ENCODE assay signal across 9 mouse cellular contexts in the genomic region with DNA sequence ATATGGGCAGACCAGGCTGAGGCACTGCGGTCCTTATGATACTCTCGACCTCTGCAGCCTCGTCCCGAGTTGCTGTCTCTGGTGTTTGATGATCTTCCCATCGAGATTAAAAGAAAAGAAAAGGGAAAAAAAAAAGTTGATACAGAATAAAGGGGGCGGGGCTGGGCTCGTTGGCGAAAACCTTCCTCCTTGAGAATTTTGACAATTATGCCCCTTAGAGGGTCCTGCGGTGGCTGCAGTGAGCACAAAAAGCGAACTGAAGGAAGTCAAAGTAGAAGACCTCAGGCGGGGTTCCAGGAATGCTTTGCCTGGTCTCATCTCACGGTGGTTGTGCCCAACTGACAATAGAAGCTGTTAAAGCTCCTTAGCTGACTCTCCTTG. TPM values are rescaled to one million over a fixed set of nuclear protein-coding genes. Genes with fewer than 3 reads are reported as not detected.
DNase-seq lines count a peak whose midpoint lies in the region; ATAC-seq and TF ChIP-seq lines count a peak whose summit lies in the region.
"Had no signal": no experiment of that assay in that cellular context is flagged by ENCODE, and none has a peak within 500 bp of the region (broad histone marks: within the 10 kb centered on the region; RNA-seq: fewer than 3 reads in every experiment).

No protein-coding gene starts in this region.

- H3K27me3 ChIP-seq in embryonic facial prominence, embryonic 12.5 days, result no peaks in the 10 kb centered on the region
- H3K27me3 ChIP-seq in hindbrain, postnatal 0 days (ENCODE audit: insufficient read depth, low read length), result no peaks in the 10 kb centered on the region
- no peaks in the 10 kb centered on the region for H3K27me3 ChIP-seq in myocyte (ENCODE audit: control insufficient read depth, insufficient read depth, insufficient read length)

- peaks cover 6% of the 10 kb centered on the region for H3K4me1 ChIP-seq in lung, adult 2 months (ENCODE audit: control insufficient read depth, insufficient read depth, low read length)
- H3K4me1 ChIP-seq in embryonic facial prominence, embryonic 12.5 days, result peaks cover 24% of the 10 kb centered on the region
- peaks cover 31% of the 10 kb centered on the region for H3K4me1 ChIP-seq in hindbrain, postnatal 0 days (ENCODE audit: insufficient read depth, low read length)

- peak overlapping the region; percentile 80 for H3K9ac ChIP-seq in embryonic facial prominence, embryonic 12.5 days
- peak overlapping the region; percentile 91 for H3K9ac ChIP-seq in hindbrain, postnatal 0 days (replicated peaks; ENCODE audit: low read length)

- no peak for ATAC-seq in embryonic facial prominence, embryonic 12.5 days (ENCODE audit: insufficient number of reproducible peaks, insufficient read depth, low FRiP score, low TSS enrichment)
- ATAC-seq in hindbrain, postnatal 0 days, result no peak

- under 1% methylated on average over 12 of the region's 12 CpGs for WGBS in lung, adult 2 months
- 2% methylated on average over 12 of the region's 12 CpGs for WGBS in embryonic facial prominence, embryonic 12.5 days
- WGBS in hindbrain, postnatal 0 days, result under 1% methylated on average over 12 of the region's 12 CpGs

- peak overlapping the region; percentile 99 for H3K4me2 ChIP-seq in embryonic facial prominence, embryonic 12.5 days (replicated peaks)
- H3K4me2 ChIP-seq in hindbrain, postnatal 0 days (ENCODE audit: low read depth, low read length), result peak overlapping the region; percentile 75
- peak overlapping the region; percentile 95 for H3K4me2 ChIP-seq in myocyte (ENCODE audit: low read depth)

- peak overlapping the region; percentile 47 for H3ac ChIP-seq in myocyte (ENCODE audit: control insufficient read depth, insufficient read length)

- H3K27ac ChIP-seq in embryonic facial prominence, embryonic 12.5 days, result peak overlapping the region; percentile 94
- peak overlapping the region; percentile 87 for H3K27ac ChIP-seq in hindbrain, postnatal 0 days

- no peak for DNase-seq in lung, adult 2 months
- DNase-seq in lung, postnatal 14 days, result no peak
- no peak for DNase-seq in hindbrain, postnatal 0 days (ENCODE audit: low spot score)
- no peak for DNase-seq in ovary, postnatal 14 days (ENCODE audit: low spot score)
- DNase-seq in gastrocnemius, adult 8-10 months (ENCODE audit: low spot score in 2 of 2), result no peak
- no peak for DNase-seq in embryo, embryonic 10 days (ENCODE audit: low spot score)

- H3K9me3 ChIP-seq in embryonic facial prominence, embryonic 12.5 days, result no peaks in the 10 kb centered on the region
- no peaks in the 10 kb centered on the region for H3K9me3 ChIP-seq in hindbrain, postnatal 0 days (ENCODE audit: low read length)

- no peak for TF ChIP-seq CTCF in lung, adult 2 months (IDR thresholded peaks at IDR 0.05; ENCODE audit: insufficient read depth, low read length)
- TF ChIP-seq CTCF in hindbrain, postnatal 0 days (IDR thresholded peaks at IDR 0.05; ENCODE audit: low read depth), result no peak

- peaks cover 4% of the 10 kb centered on the region for H3K79me2 ChIP-seq in myocyte (ENCODE audit: control insufficient read depth, insufficient read depth)

- peaks cover 17% of the 10 kb centered on the region for H3K36me3 ChIP-seq in embryonic facial prominence, embryonic 12.5 days
- no peaks in the 10 kb centered on the region for H3K36me3 ChIP-seq in hindbrain, postnatal 0 days (ENCODE audit: insufficient read depth, low read length)
- peaks cover 6% of the 10 kb centered on the region for H3K36me3 ChIP-seq in myocyte (ENCODE audit: control insufficient read depth, insufficient read depth)

- no peak for TF ChIP-seq POLR2A in lung, adult 2 months (IDR thresholded peaks at IDR 0.05; ENCODE audit: borderline replicate concordance, extremely low read depth, low read depth, low read length)
- TF ChIP-seq POLR2A in myocyte (IDR thresholded peaks at IDR 0.05; ENCODE audit: insufficient read length, low read depth), result no peak

- peak overlapping the region; percentile 94 for H3K4me3 ChIP-seq in lung, adult 2 months (replicated peaks; ENCODE audit: extremely low read depth, low read depth, low read length)
- peak overlapping the region; percentile 94 for H3K4me3 ChIP-seq in embryonic facial prominence, embryonic 12.5 days
- H3K4me3 ChIP-seq in hindbrain, postnatal 0 days (ENCODE audit: low read length), result peak overlapping the region; percentile 92
- peak overlapping the region; percentile 81 for H3K4me3 ChIP-seq in myocyte

TF ChIP-seq in myocyte, 11 proteins besides CTCF, POLR2A, EP300 and RAD21:
- no peak for TF ChIP-seq MYOD1 (IDR thresholded peaks at IDR 0.05; ENCODE audit: control insufficient read depth in 1 of 3, insufficient read length in 2 of 3, low read depth in 2 of 3)
- TF ChIP-seq REST (IDR thresholded peaks at IDR 0.05; ENCODE audit: insufficient read depth, insufficient read length), result no peak
- TF ChIP-seq MYOG (IDR thresholded peaks at IDR 0.05; ENCODE audit: control insufficient read depth in 1 of 3, insufficient read depth in 1 of 3, insufficient read length in 2 of 3, low read depth in 2 of 3), result no peak
- no peak for TF ChIP-seq MAX (IDR thresholded peaks at IDR 0.05; ENCODE audit: low read depth)
- TF ChIP-seq TCF3 (IDR thresholded peaks at IDR 0.05; ENCODE audit: insufficient read length, low read depth), result no peak
- TF ChIP-seq POLR2AphosphoS2 (IDR thresholded peaks at IDR 0.05; ENCODE audit: insufficient read length, low read depth), result no peak
- no peak for TF ChIP-seq E2F4 (IDR thresholded peaks at IDR 0.05; ENCODE audit: insufficient read depth)
- TF ChIP-seq SRF (IDR thresholded peaks at IDR 0.05; ENCODE audit: control insufficient read depth, insufficient read length, low read depth), result no peak
TF ChIP-seq in myocyte: peak in this region for 0.

RNA-seq across cellular contexts. Expression of gene AU040320, which starts 0.9 kb away (rescaled TPM):
- 28.8 and 39.4 TPM in 2 replicates for polyA plus RNA-seq in lung, adult 2 months (2012; rRNA removed)
- polyA plus RNA-seq in embryonic facial prominence, embryonic 12.5 days (2016; fragmentation: Nextera tagmentation; extraction: Ambion mirVana), result 18.1 and 20.4 TPM in 2 replicates
- total RNA-seq in hindbrain, postnatal 0 days (2014; rRNA removed), result 43.9 and 45.4 TPM in 2 replicates
- polyA plus RNA-seq in hindbrain, postnatal 0 days (2015; fragmentation: Nextera tagmentation; extraction: Ambion mirVana), result 30.5 and 33.6 TPM in 2 replicates
- 56.6 TPM for polyA plus RNA-seq in myocyte (2012; fragmentation: generic; extraction: Trizol)
- total RNA-seq in gastrocnemius, adult 8-10 months (2022), result 10 to 100 TPM; 28.2 to 37.7 (median 33.6) TPM

RNA-seq across cellular contexts. Expression of gene Ncdn, which starts 1.0 kb away (rescaled TPM):
- 31.5 and 31.9 TPM in 2 replicates for polyA plus RNA-seq in lung, adult 2 months (2012; rRNA removed)
- 35.2 and 37.2 TPM in 2 replicates for polyA plus RNA-seq in embryonic facial prominence, embryonic 12.5 days (2016; fragmentation: Nextera tagmentation; extraction: Ambion mirVana)
- total RNA-seq in hindbrain, postnatal 0 days (2014; rRNA removed), result 380 and 389 TPM in 2 replicates
- 149 and 158 TPM in 2 replicates for polyA plus RNA-seq in hindbrain, postnatal 0 days (2015; fragmentation: Nextera tagmentation; extraction: Ambion mirVana)
- 25.8 TPM for polyA plus RNA-seq in myocyte (2012; fragmentation: generic; extraction: Trizol)
- 10 to 100 TPM; 13.8 to 15.2 (median 14.6) TPM for total RNA-seq in gastrocnemius, adult 8-10 months (2022)

RNA-seq across cellular contexts. Expression of gene Tfap2e, which starts 18.2 kb away (rescaled TPM):
- polyA plus RNA-seq in lung, adult 2 months (2012; rRNA removed), result 0.28 TPM in 1 of 2 replicates, not detected in the other
- polyA plus RNA-seq in embryonic facial prominence, embryonic 12.5 days (2016; fragmentation: Nextera tagmentation; extraction: Ambion mirVana), result 0.34 TPM in 1 of 2 replicates, not detected in the other
- total RNA-seq in hindbrain, postnatal 0 days (2014; rRNA removed), result not detected in 2 replicates
- polyA plus RNA-seq in hindbrain, postnatal 0 days (2015; fragmentation: Nextera tagmentation; extraction: Ambion mirVana), result 0.15 and 0.16 TPM in 2 replicates
- polyA plus RNA-seq in myocyte (2012; fragmentation: generic; extraction: Trizol), result 0.02 TPM
- total RNA-seq in gastrocnemius, adult 8-10 months (2022), result not detected
- total RNA-seq: megakaryocyte-erythroid progenitor cell, adult 5-6 weeks had no signal
